Mouse (Mus musculus) kidney, embryonic 15.5 days (tissue): ENCODE data around the gene Anapc16. TPM values are rescaled to one million over a fixed set of nuclear protein-coding genes. Genes with fewer than 3 reads are reported as not detected.
"Not testable (repeated sequence)": the region's sequence is repeated elsewhere in the genome, so short reads cannot be mapped to it uniquely, and the experiment has no call there.

ENCODE experiments used
- ATAC-seq: fragments of 200-750 bp; cut with Nextera tagmentation; replicated peaks from 2 replicates; pipeline ENCODE4 v1.8.0; 2017; ENCODE audit warnings: moderate TSS enrichment; ENCODE audit not compliant: low FRiP score
- H3K27ac ChIP-seq: fragments of 300-500 bp; sonication (generic); 2 replicates; pipeline ENCODE4 v1.5.1; 2015; ENCODE audit warnings: mild to moderate bottlenecking, inconsistent platforms
- H3K27me3 ChIP-seq: fragments of 300-500 bp; sonication (generic); 2 replicates; pipeline ENCODE4 v1.6.1; 2015; ENCODE audit warnings: inconsistent platforms
- H3K36me3 ChIP-seq: fragments of 300-500 bp; sonication (generic); 2 replicates; pipeline ENCODE4 v1.6.1; 2015; ENCODE audit warnings: inconsistent platforms
- H3K4me1 ChIP-seq: fragments of 300-500 bp; sonication (generic); 2 replicates; pipeline ENCODE4 v1.6.1; 2015; ENCODE audit warnings: inconsistent platforms
- H3K4me2 ChIP-seq: fragments of 300-500 bp; sonication (generic); 2 replicates; pipeline ENCODE4 v1.6.1; 2015; ENCODE audit warnings: moderate library complexity, mild to moderate bottlenecking, inconsistent platforms
- H3K4me3 ChIP-seq: fragments of 300-500 bp; sonication (generic); replicated peaks from 2 replicates; pipeline ENCODE4 v1.5.1; 2015; ENCODE audit warnings: mild to moderate bottlenecking, inconsistent platforms
- H3K9ac ChIP-seq: fragments of 300-500 bp; sonication (generic); 2 replicates; pipeline ENCODE4 v1.6.1; 2015; ENCODE audit warnings: mild to moderate bottlenecking, inconsistent platforms
- H3K9me3 ChIP-seq: fragments of 300-500 bp; sonication (generic); replicated peaks from 2 replicates; pipeline ENCODE4 v1.6.1; 2016; ENCODE audit warnings: inconsistent platforms
- WGBS: fragments of 180-500 bp; shearing (Covaris S2); methylation state at CpG from one replicate; pipeline ENCODE4 v1.1.7; 2015; ENCODE audit warnings: mixed read lengths; 5-methylcytosine and 5-hydroxymethylcytosine counted together
- polyA plus RNA-seq: library from polyadenylated mRNA; unstranded; fragments of >200 nt; fragmentation: Nextera tagmentation; extraction: Ambion mirVana; gene quantifications from 2 replicates; pipeline ENCODE4 v1.2.1, GENCODE M21; 2015

Gene Anapc16
- polyA plus RNA-seq, 1 experiment from 2014 or later: 102 TPM

- no peak for ATAC-seq
- Histone ChIP-seq H3K27ac (peak overlapping the region; percentile 89), H3K27me3 (no peaks in the 10 kb centered on the region), H3K4me3 (no peak overlapping the region), H3K9ac (no peak overlapping the region), H3K4me1 (peaks cover 59% of the 10 kb centered on the region), H3K36me3 (no peaks in the 10 kb centered on the region), H3K4me2 (no peak overlapping the region), H3K9me3 (no peaks in the 10 kb centered on the region)
- WGBS: 58% methylated on average over 7 of the region's 7 CpGs
Measured at GRCm38 (mm10) chr10:60028181-60028580, 25.2 kb upstream of the Anapc16 start.

- Histone ChIP-seq H3K9ac (no peak overlapping the region), H3K27me3 (no peaks in the 10 kb centered on the region), H3K36me3 (no peaks in the 10 kb centered on the region), H3K9me3 (no peaks in the 10 kb centered on the region), H3K4me2 (no peak overlapping the region), H3K4me1 (peaks cover 55% of the 10 kb centered on the region), H3K27ac (peak overlapping the region; percentile 89), H3K4me3 (no peak overlapping the region)
- ATAC-seq: no peak
- 41% methylated on average over 2 of the region's 2 CpGs for WGBS
Measured at GRCm38 (mm10) chr10:60027619-60028084, 24.7 kb upstream of the Anapc16 start.

GRCm38 (mm10) chr10:60026759-60027395, 23.9 kb upstream of the Anapc16 start:
- H3K4me2 ChIP-seq: no peak overlapping the region
- H3K27ac ChIP-seq: peak overlapping the region; percentile 48; the same call in 1 of the 2 replicates
- no peaks in the 10 kb centered on the region for H3K9me3 ChIP-seq
- peaks cover 47% of the 10 kb centered on the region for H3K4me1 ChIP-seq
- ATAC-seq: no peak
- H3K36me3 ChIP-seq: peaks cover 7% of the 10 kb centered on the region; the same call in 1 of the 2 replicates
- H3K27me3 ChIP-seq: no peaks in the 10 kb centered on the region
- WGBS: 49% methylated on average over 13 of the region's 13 CpGs
- no peak overlapping the region for H3K4me3 ChIP-seq
- H3K9ac ChIP-seq: 0 out of 2 replicates have a peak overlapping the region, but pooled peaks have one; percentile 26

- peaks cover 31% of the 10 kb centered on the region for H3K4me1 ChIP-seq
- ATAC-seq: no peak
- H3K36me3 ChIP-seq: peaks cover 21% of the 10 kb centered on the region; the same call in 1 of the 2 replicates
- H3K4me2 ChIP-seq: no peak overlapping the region
- 89% methylated on average over 1 of the region's 1 CpGs for WGBS
- H3K27ac ChIP-seq: 0 out of 2 replicates have a peak overlapping the region, but pooled peaks have one; percentile 9
- H3K4me3 ChIP-seq: no peak overlapping the region
- no peaks in the 10 kb centered on the region for H3K27me3 ChIP-seq
- no peak overlapping the region for H3K9ac ChIP-seq
- H3K9me3 ChIP-seq: no peaks in the 10 kb centered on the region
Measured at GRCm38 (mm10) chr10:60023751-60024150, 20.8 kb upstream of the Anapc16 start.

GRCm38 (mm10) chr10:60019299-60019698, 16.4 kb upstream of the Anapc16 start:
- Histone ChIP-seq H3K36me3 (peaks cover 56% of the 10 kb centered on the region), H3K4me1 (no peaks in the 10 kb centered on the region), H3K27me3 (no peaks in the 10 kb centered on the region), H3K9me3 (no peaks in the 10 kb centered on the region), H3K27ac (no peak overlapping the region), H3K9ac (no peak overlapping the region), H3K4me3 (no peak overlapping the region), H3K4me2 (no peak overlapping the region)
- WGBS: 67% methylated on average over 2 of the region's 2 CpGs
- ATAC-seq: no peak

GRCm38 (mm10) chr10:60016223-60016622, 13.3 kb upstream of the Anapc16 start:
- Histone ChIP-seq H3K9me3 (no peaks in the 10 kb centered on the region), H3K4me3 (no peak overlapping the region), H3K4me2 (no peak overlapping the region), H3K27ac (no peak overlapping the region), H3K36me3 (peaks cover 56% of the 10 kb centered on the region), H3K4me1 (no peaks in the 10 kb centered on the region), H3K9ac (no peak overlapping the region), H3K27me3 (no peaks in the 10 kb centered on the region)
- WGBS: 91% methylated on average over 6 of the region's 6 CpGs
- no peak for ATAC-seq

- H3K4me3 ChIP-seq: no peak overlapping the region
- no peaks in the 10 kb centered on the region for H3K9me3 ChIP-seq
- H3K4me2 ChIP-seq: no peak overlapping the region
- WGBS: 57% methylated on average over 3 of the region's 3 CpGs
- H3K36me3 ChIP-seq: peaks cover 41% of the 10 kb centered on the region
- H3K27me3 ChIP-seq: no peaks in the 10 kb centered on the region
- H3K9ac ChIP-seq: no peak overlapping the region
- ATAC-seq: no peak
- no peaks in the 10 kb centered on the region for H3K4me1 ChIP-seq
- H3K27ac ChIP-seq: no peak overlapping the region
Measured at GRCm38 (mm10) chr10:60009115-60009514, 6.2 kb upstream of the Anapc16 start.

- ATAC-seq: no peak
- 65% methylated on average over 2 of the region's 2 CpGs for WGBS
- Histone ChIP-seq H3K4me2 (no peak overlapping the region), H3K4me3 (no peak overlapping the region), H3K9ac (no peak overlapping the region), H3K27ac (no peak overlapping the region), H3K4me1 (peaks cover 19% of the 10 kb centered on the region), H3K27me3 (no peaks in the 10 kb centered on the region), H3K9me3 (no peaks in the 10 kb centered on the region), H3K36me3 (peaks cover 39% of the 10 kb centered on the region)
Measured at GRCm38 (mm10) chr10:60005264-60005663, 2.3 kb upstream of the Anapc16 start.

GRCm38 (mm10) chr10:60003847-60004246, 912 bp upstream of the Anapc16 start:
- WGBS: 76% methylated on average over 9 of the region's 9 CpGs
- H3K27me3 ChIP-seq: no peaks in the 10 kb centered on the region
- no peaks in the 10 kb centered on the region for H3K9me3 ChIP-seq
- H3K4me1 ChIP-seq: peaks cover 19% of the 10 kb centered on the region
- peaks cover 39% of the 10 kb centered on the region for H3K36me3 ChIP-seq
- ATAC-seq: no peak
- peak overlapping the region; percentile 100 for H3K27ac ChIP-seq
- H3K9ac ChIP-seq: peak overlapping the region; percentile 80
- peak overlapping the region; percentile 77 for H3K4me2 ChIP-seq
- peak overlapping the region; percentile 75 for H3K4me3 ChIP-seq

- H3K9me3 ChIP-seq: no peaks in the 10 kb centered on the region
- peak overlapping the region; percentile 80 for H3K9ac ChIP-seq
- 0 out of 2 replicates have a peak, but pooled peaks have one; percentile 1 for ATAC-seq
- peak overlapping the region; percentile 100 for H3K27ac ChIP-seq
- H3K36me3 ChIP-seq: peaks cover 34% of the 10 kb centered on the region
- peak overlapping the region; percentile 77 for H3K4me2 ChIP-seq
- H3K27me3 ChIP-seq: no peaks in the 10 kb centered on the region
- H3K4me3 ChIP-seq: peak overlapping the region; percentile 75
- H3K4me1 ChIP-seq: peaks cover 19% of the 10 kb centered on the region
- WGBS: under 1% methylated on average over 21 of the region's 21 CpGs
Measured at GRCm38 (mm10) chr10:60003213-60003752, 348 bp upstream of the Anapc16 start.

- 4% methylated on average over 12 of the region's 12 CpGs for WGBS
- Histone ChIP-seq H3K27ac (peak overlapping the region; percentile 100), H3K4me3 (peak overlapping the region; percentile 75), H3K9ac (peak overlapping the region; percentile 80), H3K4me1 (peaks cover 19% of the 10 kb centered on the region), H3K27me3 (no peaks in the 10 kb centered on the region), H3K36me3 (peaks cover 24% of the 10 kb centered on the region), H3K9me3 (no peaks in the 10 kb centered on the region), H3K4me2 (peak overlapping the region; percentile 77)
- ATAC-seq: no peak
Measured at GRCm38 (mm10) chr10:60002203-60002602, 732 bp downstream of the Anapc16 start.

- not testable (repeated sequence) for H3K9me3 ChIP-seq, ATAC-seq, H3K27me3 ChIP-seq, H3K9ac ChIP-seq
- peak overlapping the region; percentile 32; the same call in 1 of the 2 replicates for H3K27ac ChIP-seq
- WGBS: 75% methylated on average over 8 of the region's 8 CpGs
- peaks cover 19% of the 10 kb centered on the region for H3K4me1 ChIP-seq
- peak overlapping the region; percentile 77 for H3K4me2 ChIP-seq
- H3K4me3 ChIP-seq: peak overlapping the region; percentile 75
- H3K36me3 ChIP-seq: peaks cover 27% of the 10 kb centered on the region
Measured at GRCm38 (mm10) chr10:60001663-60002062, 1.3 kb downstream of the Anapc16 start.
